Mouse (Mus musculus): ENCODE data around the gene Mras.

DNA sequence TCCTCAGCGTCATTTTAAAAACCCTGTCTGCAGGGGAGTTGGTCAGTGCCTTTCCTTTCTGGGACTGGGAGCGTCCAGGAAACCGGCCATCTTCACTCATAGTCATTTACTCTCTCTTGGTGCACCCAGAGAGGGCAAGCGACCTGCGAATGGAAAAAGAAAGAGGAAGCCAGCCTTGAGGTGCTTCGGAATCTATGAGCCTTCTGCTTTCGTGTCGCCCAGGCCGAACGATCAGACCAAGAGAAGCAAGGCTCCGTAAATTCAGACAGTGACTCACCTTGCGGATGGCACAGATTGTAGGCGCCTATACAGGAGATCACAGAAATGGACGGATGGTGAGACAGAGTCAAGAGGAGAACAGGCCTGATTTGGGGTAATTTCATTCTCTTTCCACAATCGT is 78.2 kb downstream of the Mras start:
- no peak for TF ChIP-seq CTCF (conservative IDR thresholded peaks at IDR 0.05; ENCODE audit: insufficient read depth, insufficient read length, low read depth, low read length)
- no peak for TF ChIP-seq POLR2A (IDR thresholded peaks at IDR 0.05; ENCODE audit: low read depth, low read length)
